Mouse (Mus musculus): ENCODE measurements around the gene Bmp2.

Gene Bmp2

GRCm38 (mm10) chr2:133552031-133552841 lies at the start of gene Bmp2:
TSS of gene Bmp2 (plus strand) at chr2:133552159.
- no peak for DNase-seq (ENCODE audit: low read depth in 2 of 2, low spot score in 2 of 2)

GRCm38 (mm10) chr2:133505678-133506077 lies 46.3 kb upstream of the Bmp2 start:
- no peak for DNase-seq (ENCODE audit: low read depth in 2 of 2, low spot score in 2 of 2)

GRCm38 (mm10) chr2:133507045-133507444 lies 44.9 kb upstream of the Bmp2 start:
- no peak for DNase-seq (ENCODE audit: low read depth in 2 of 2, low spot score in 2 of 2)

- no peak for DNase-seq (ENCODE audit: low read depth in 2 of 2, low spot score in 2 of 2)
Observed at GRCm38 (mm10) chr2:133509141-133509540, 42.8 kb upstream of the Bmp2 start.

GRCm38 (mm10) chr2:133511011-133511779 lies 40.8 kb upstream of the Bmp2 start:
- no peak for DNase-seq (ENCODE audit: low read depth in 2 of 2, low spot score in 2 of 2)

GRCm38 (mm10) chr2:133516331-133517046 lies 35.5 kb upstream of the Bmp2 start:
- no peak for DNase-seq (ENCODE audit: low read depth in 2 of 2, low spot score in 2 of 2)

- no peak for DNase-seq (ENCODE audit: low read depth in 2 of 2, low spot score in 2 of 2)
Observed at GRCm38 (mm10) chr2:133517867-133518266, 34.1 kb upstream of the Bmp2 start.

- no peak for DNase-seq (ENCODE audit: low read depth in 2 of 2, low spot score in 2 of 2)
Observed at GRCm38 (mm10) chr2:133521193-133521592, 30.8 kb upstream of the Bmp2 start.

GRCm38 (mm10) chr2:133522121-133522520 lies 29.8 kb upstream of the Bmp2 start:
- no peak for DNase-seq (ENCODE audit: low read depth in 2 of 2, low spot score in 2 of 2)

- no peak for DNase-seq (ENCODE audit: low read depth in 2 of 2, low spot score in 2 of 2)
Observed at GRCm38 (mm10) chr2:133525621-133526181, 26.3 kb upstream of the Bmp2 start.

GRCm38 (mm10) chr2:133529396-133529795 lies 22.6 kb upstream of the Bmp2 start:
- no peak for DNase-seq (ENCODE audit: low read depth in 2 of 2, low spot score in 2 of 2)

- DNase-seq (ENCODE audit: low read depth in 2 of 2, low spot score in 2 of 2): no peak
Observed at GRCm38 (mm10) chr2:133533073-133533472, 18.9 kb upstream of the Bmp2 start.

- DNase-seq (ENCODE audit: low read depth in 2 of 2, low spot score in 2 of 2): no peak
Observed at GRCm38 (mm10) chr2:133535481-133535880, 16.5 kb upstream of the Bmp2 start.

- no peak for DNase-seq (ENCODE audit: low read depth in 2 of 2, low spot score in 2 of 2)
Observed at GRCm38 (mm10) chr2:133536812-133537211, 15.1 kb upstream of the Bmp2 start.

- DNase-seq (ENCODE audit: low read depth in 2 of 2, low spot score in 2 of 2): no peak
Observed at GRCm38 (mm10) chr2:133540702-133541101, 11.3 kb upstream of the Bmp2 start.

- DNase-seq (ENCODE audit: low read depth in 2 of 2, low spot score in 2 of 2): no peak
Observed at GRCm38 (mm10) chr2:133550238-133550682, 1.7 kb upstream of the Bmp2 start.

GRCm38 (mm10) chr2:133552842-133553465 lies 995 bp downstream of the Bmp2 start:
- no peak for DNase-seq (ENCODE audit: low read depth in 2 of 2, low spot score in 2 of 2)

GRCm38 (mm10) chr2:133553911-133554285 lies 1.9 kb downstream of the Bmp2 start:
- DNase-seq (ENCODE audit: low read depth in 2 of 2, low spot score in 2 of 2): no peak

GRCm38 (mm10) chr2:133554286-133555021 lies 2.5 kb downstream of the Bmp2 start:
- DNase-seq (ENCODE audit: low read depth in 2 of 2, low spot score in 2 of 2): no peak

GRCm38 (mm10) chr2:133564248-133564886 lies 12.4 kb downstream of the Bmp2 start:
- DNase-seq (ENCODE audit: low read depth in 2 of 2, low spot score in 2 of 2): no peak

Measured in CD8-positive naive resting alpha-beta T cell, adult 2 months (primary cell).